Mouse (Mus musculus) CD4-positive helper T cell, adult 2 months (primary cell): ENCODE results near the gene Akr1b7.

Experiments
- DNase-seq: peaks from one replicate; pipeline ENCODE4 v3.0.0-alpha.2; 2012; ENCODE audit warnings: low read depth, missing footprints, low spot score

Akr1b7 gene

DNA sequence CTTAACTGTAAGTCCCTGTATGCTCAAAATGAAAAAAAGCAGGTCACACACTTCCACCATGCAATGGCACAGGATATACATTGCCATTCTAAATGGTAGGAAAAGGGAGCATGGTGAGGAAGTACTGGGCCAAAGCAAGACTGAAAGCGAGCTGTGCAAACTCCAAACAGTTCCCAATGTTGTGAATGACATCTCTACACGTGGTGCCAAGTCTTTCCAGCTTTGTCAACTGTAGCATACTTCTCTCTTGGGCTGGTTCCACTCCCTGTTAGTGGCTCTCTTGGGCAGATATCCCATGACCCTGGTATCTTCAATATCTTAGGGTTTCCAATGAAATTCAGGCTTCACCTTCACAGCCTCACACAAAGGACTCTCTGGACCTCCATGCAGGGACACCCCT is 26.9 kb downstream of the Akr1b7 start:
- no peak for DNase-seq

DNA sequence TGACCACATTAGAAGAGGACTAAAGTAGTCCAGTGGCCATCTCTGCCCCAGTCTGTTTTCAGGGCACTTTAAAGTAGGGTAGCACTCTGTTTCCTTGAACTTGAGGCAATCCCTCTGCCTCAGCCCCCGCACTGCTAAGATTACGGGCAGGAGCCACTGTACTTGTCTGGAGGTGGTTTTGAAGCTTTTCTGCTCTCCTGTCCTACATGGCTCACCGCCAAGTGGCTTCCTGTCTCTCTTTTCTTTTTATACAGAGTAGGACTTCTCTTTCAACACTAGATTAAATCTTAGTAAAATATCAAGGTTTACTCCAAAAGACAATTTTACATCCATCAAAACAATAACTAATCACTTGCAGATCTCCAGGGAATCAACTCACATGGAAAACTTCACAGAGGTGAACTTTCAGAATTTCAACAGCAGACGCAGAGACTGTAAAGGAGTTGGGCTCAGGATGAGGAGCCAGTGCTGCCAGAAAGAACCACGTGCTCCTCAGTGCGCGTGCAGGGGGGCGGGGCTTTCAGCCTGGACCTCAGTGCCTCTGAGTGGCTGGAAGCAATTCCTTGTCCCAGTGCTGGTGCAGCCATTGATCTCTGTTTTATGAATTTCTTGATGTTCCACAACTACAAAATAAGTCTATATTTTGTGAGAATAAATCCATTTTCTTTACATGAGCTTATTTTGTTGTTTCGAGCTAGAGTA is 29.6 kb downstream of the Akr1b7 start:
- no peak for DNase-seq

DNA sequence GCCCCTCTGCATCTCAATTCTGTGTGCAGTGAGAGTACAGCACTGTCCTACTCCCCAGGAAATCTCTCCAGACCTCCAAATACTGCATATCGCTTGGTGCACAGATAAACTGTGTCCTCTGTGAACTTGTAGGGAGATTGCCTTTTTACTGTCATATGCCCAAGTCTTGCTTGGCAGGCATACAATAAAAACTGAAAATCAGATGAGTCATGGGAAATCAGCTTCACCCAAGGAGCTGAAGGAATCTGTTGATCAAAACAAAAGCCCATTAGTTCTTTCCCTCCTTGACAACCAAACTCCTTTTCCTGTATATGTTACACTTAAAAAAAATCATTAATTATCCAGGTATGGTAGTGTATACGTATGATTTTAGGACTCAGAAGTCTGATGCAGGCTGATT is 31.7 kb downstream of the Akr1b7 start:
- no peak for DNase-seq

DNA sequence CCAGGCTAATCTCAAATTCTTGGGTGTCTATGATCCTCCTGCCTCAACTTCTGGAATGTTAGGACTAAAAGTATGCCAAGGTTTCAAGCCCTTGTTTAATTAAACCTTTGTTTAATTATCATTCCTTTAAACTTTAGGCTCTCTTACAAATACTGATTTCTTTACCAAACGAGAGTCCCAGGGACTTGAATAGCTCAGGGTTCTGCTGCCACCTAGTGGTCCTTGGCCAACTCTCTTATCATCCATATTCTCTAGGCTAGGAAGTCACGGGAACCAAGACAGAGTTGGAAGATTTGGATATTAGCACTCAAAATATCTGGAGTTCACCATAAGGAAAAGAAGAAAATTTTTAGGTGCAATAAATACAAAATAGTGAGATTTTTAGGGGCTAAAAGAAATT is 35.8 kb downstream of the Akr1b7 start:
- peak; percentile 64 for DNase-seq

DNA sequence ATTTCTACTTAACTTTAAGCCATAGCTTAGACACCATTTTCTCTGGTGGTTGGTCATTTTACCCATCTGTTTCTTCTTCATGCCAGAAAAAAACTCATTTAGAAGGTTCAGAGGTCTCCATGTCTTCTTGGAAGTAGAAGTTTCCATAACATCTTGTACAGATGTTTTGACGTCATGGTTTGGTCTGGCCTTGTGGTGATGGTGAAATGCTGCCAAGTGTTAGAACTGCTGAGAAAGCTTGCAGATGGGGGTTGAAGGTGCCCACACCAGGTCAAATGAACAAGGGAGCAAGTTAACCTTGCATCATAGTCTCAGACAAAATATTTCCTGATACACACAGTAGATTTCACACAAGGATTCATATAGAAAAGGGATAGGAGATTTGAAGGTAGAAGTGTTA is 36.6 kb downstream of the Akr1b7 start:
- DNase-seq = no peak

DNA sequence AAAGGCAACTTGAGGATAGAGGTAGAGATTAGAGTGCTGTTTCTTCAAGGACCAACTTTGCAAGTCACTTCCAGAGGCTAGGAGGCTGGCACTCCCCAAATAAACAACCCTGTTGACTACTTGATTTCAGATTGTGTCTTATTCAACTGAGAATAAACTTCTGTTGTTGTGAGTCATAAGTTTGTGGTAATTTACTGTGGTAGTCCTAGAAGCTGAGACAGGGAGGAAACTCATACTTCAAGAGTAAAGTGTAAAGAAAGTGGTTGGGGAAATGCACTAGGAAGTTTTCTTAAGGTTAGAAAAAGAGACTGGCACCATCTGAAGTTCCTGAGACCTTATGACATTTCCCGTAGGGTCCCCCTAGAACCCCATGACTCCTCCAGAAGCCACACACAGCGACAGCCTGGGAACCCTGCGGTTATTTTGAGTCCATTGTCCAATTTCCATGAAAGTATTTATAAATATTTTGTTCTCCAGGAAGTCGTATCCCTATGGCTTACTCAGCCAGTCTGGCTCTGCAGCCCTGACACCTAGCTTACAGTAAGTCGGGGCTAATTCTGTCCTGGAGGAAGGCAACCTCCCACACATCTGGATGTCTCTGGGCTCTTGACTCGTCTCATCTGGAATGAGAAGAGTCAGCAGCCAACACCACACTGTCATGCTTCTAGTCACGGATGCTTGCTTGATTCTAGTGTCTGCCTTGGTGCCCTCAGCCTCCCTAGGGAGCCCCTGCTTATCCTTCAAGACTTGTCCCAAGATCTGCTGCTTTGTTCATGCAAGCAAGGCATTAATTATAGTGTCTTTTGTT is 41.0 kb downstream of the Akr1b7 start:
- no peak for DNase-seq

DNA sequence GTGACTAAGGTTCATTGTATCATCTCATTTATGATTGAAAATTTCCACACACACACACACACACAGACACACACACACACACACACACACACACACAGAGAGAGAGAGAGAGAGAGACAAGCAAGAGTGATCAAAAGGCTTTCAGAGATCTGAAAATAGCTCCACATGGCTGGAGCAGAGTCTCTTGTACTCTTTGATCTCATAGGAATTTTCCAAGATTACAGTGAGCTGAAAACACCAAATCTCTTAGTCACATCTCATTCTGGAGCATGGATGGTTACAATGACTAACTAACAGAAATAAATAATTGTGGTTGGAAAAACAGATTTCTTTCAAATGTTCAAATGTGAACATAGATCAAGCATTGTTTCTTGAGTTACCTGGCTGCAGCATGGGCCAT is 47.3 kb downstream of the Akr1b7 start:
- no peak for DNase-seq

DNA sequence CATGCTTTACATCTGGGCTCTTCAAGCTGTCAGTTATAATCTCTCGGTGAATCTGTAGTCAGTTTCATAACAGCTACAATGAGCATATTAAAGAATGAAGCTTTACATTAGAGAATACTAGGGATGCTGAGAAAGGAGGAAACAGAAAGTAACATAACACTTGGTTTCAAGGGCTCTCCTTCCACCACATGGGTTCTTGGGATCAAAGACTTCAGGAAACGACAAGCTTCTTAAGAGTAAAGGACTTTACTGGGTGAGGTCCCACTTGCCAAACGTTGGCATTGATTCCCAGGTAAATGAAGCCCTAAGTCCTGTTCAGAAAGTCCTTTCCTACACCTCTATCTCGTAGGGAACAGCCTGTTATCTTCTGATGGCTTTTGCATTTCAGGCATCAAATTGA is 48.5 kb downstream of the Akr1b7 start:
- DNase-seq = no peak

DNA sequence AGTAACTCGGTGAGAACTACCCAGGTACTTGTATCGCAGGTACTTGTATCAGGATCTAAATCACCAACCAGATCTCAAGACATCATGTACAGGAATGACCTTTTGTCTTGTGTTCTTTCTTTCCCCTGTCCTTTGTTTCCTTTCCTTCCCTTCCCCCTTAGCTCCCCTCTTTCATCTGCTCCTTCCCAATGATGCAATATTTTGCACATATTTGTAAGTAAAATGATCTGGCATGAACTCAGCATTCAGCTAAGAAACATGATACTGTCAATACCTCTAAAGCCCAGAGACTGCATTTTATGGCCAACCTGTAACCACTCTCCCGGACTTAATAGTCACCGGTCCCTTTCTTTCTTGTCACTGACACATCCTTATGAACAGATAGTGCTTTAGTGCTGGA is 51.4 kb downstream of the Akr1b7 start:
- DNase-seq = no peak

DNA sequence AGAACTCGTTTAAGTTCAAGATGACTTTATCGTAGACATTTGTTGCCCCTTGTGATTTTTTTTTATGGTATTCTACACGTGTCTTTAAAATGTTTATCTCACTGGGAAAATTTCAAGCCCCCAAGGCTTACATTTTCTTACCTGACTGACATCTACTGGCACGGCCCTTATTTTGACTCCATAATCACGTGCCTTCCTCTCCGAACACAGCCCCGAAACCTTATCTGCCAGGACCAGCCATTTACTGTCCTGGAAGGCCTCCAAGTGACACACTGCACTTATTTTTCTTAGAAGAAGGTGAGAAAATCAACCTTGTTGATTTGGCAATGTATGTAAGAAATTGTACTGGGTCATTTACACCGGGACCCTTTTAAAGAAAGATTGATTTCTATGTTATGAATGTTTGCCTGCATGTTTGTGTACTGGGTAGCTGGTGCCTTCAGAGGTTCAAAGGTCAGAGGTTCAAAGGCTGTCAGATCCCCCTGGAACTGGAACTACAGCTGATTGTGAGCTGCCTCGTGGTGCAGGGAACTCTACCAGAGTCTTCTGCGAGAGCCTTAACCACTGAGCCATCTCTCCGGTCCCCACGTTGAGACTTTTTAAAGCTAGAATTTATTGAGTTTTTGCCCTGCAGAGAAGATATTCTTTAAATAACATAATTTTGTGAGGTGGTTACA is 59.4 kb downstream of the Akr1b7 start:
- no peak for DNase-seq
